Mouse (Mus musculus): Measurements from ENCODE around the gene Ndufaf5. TPM values are rescaled to one million over a fixed set of nuclear protein-coding genes. Genes with fewer than 3 reads are reported as not detected.
"Not testable (repeated sequence)": the region's sequence is repeated elsewhere in the genome, so short reads cannot be mapped to it uniquely, and the experiment has no call there.

The Ndufaf5 gene
- polyA plus RNA-seq (2012; rRNA removed): 10.4 and 10.9 TPM in 2 replicates

DNA sequence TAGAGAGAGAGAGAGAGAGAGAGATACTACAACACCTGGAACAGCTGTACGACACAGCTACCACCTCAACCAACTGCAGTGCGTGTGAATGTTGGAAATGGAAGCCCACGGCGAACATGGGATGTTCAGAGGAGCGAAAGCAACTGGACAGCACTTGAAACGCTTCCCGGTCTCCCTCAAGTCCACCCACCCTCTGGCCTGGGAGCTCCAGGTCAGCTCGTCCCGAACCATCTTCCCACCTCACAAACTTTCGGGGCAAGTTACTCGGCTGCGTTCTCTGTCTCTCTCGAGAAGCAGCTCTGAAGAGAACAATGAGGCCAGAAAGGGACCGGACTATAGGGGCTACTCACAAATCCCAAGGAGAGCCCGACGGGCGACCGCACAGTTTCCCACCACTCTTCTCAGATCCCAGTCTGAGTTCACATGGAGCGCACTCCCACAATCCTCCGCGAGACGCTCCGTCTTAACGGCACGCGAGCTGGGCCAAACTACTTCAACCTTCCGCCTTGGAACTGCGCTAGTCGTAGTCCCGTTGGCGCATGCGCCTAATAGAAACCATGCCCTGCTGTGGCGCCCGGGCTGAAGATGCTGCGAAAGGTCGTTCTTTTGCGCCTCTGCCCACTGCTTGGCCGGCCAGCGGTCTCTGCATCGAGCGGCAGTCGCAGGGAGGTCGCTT, at the start of gene Ndufaf5, which contains the start of gene Esf1:
Gene Ndufaf5, plus strand, starts transcription at position 523 of the 676 bp plus-strand sequence.
Gene Esf1, minus strand, starts transcription at position 438 of the 676 bp plus-strand sequence.
- DNase-seq: peak; percentile 99
- Histone ChIP-seq H3K36me3 (ENCODE audit: control insufficient read depth, insufficient read depth, low read length) (no peaks in the 10 kb centered on the region), H3K27me3 (replicated peaks; ENCODE audit: control insufficient read depth, insufficient read depth, low read length) (no peaks in the 10 kb centered on the region), H3K4me1 (ENCODE audit: control insufficient read depth, insufficient read depth, low read length) (peaks cover 3% of the 10 kb centered on the region; the same call in 1 of the 2 replicates), H3K27ac (ENCODE audit: insufficient read depth, low read depth, low read length) (peak within 1 kb of the TSS; percentile 43; the same call in 1 of the 2 replicates), H3K4me3 (ENCODE audit: insufficient read depth, low read depth, low read length) (peak within 1 kb of the TSS; percentile 81)
- TF ChIP-seq POLR2A (IDR thresholded peaks at IDR 0.05; ENCODE audit: low read depth, low read length): peak; percentile 62
- TF ChIP-seq CTCF (conservative IDR thresholded peaks at IDR 0.05; ENCODE audit: insufficient read depth, insufficient read length, low read depth, low read length): 0 out of 2 replicates have a peak, but pooled peaks have one; percentile 2
- WGBS: under 1% methylated on average over 43 of the region's 43 CpGs

DNA sequence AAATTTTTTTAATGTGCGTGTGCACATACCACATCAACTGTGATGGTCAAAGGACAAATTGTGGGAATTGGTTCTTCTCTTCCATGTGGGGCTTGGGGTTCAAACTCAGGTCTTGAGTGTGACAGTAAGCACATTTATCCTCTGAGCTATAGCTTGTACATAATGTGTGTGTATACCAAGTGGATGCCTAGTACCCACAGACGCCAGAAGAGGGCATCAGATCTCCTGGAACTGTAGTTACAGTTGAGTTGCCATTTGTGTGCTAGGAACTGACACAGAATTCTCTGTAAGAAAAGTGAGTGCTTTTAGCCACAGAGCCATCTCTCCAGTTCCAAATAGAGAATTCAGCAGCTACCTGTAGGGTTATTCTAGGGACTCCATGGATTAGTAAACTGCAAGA, 44.9 kb upstream of the Ndufaf5 start:
- H3K4me1 ChIP-seq (ENCODE audit: control insufficient read depth, insufficient read depth, low read length): no peaks in the 10 kb centered on the region
- 92% methylated on average over 2 of the region's 2 CpGs for WGBS
- no peak overlapping the region for H3K4me3 ChIP-seq (ENCODE audit: insufficient read depth, low read depth, low read length)
- no peaks in the 10 kb centered on the region for H3K27me3 ChIP-seq (replicated peaks; ENCODE audit: control insufficient read depth, insufficient read depth, low read length)
- H3K27ac ChIP-seq (ENCODE audit: insufficient read depth, low read depth, low read length): no peak overlapping the region
- DNase-seq: no peak
- TF ChIP-seq POLR2A (IDR thresholded peaks at IDR 0.05; ENCODE audit: low read depth, low read length) (no peak), CTCF (conservative IDR thresholded peaks at IDR 0.05; ENCODE audit: insufficient read depth, insufficient read length, low read depth, low read length) (no peak)
- peaks cover 3% of the 10 kb centered on the region for H3K36me3 ChIP-seq (ENCODE audit: control insufficient read depth, insufficient read depth, low read length)

GRCm38 (mm10) chr2:140151743-140152142, 18.7 kb upstream of the Ndufaf5 start, which contains the start of gene Gm17374:
TSS of gene Gm17374 (plus strand) at chr2:140152043.
- not testable (repeated sequence) for H3K27me3 ChIP-seq (replicated peaks; ENCODE audit: control insufficient read depth, insufficient read depth, low read length); H3K36me3 ChIP-seq (ENCODE audit: control insufficient read depth, insufficient read depth, low read length); H3K4me3 ChIP-seq (ENCODE audit: insufficient read depth, low read depth, low read length); H3K4me1 ChIP-seq (ENCODE audit: control insufficient read depth, insufficient read depth, low read length); H3K27ac ChIP-seq (ENCODE audit: insufficient read depth, low read depth, low read length); DNase-seq
- 89% methylated on average over 4 of the region's 4 CpGs for WGBS

GRCm38 (mm10) chr2:140159186-140159730, 11.2 kb upstream of the Ndufaf5 start:
- H3K27me3 ChIP-seq (replicated peaks; ENCODE audit: control insufficient read depth, insufficient read depth, low read length): no peaks in the 10 kb centered on the region
- no peak for TF ChIP-seq POLR2A (IDR thresholded peaks at IDR 0.05; ENCODE audit: low read depth, low read length)
- no peak for TF ChIP-seq CTCF (conservative IDR thresholded peaks at IDR 0.05; ENCODE audit: insufficient read depth, insufficient read length, low read depth, low read length)
- no peak overlapping the region for H3K4me3 ChIP-seq (ENCODE audit: insufficient read depth, low read depth, low read length)
- WGBS: 67% methylated on average over 3 of the region's 3 CpGs
- DNase-seq: peak; percentile 28
- H3K27ac ChIP-seq (ENCODE audit: insufficient read depth, low read depth, low read length): no peak overlapping the region
- H3K4me1 ChIP-seq (ENCODE audit: control insufficient read depth, insufficient read depth, low read length): no peaks in the 10 kb centered on the region
- peaks cover 2% of the 10 kb centered on the region; the same call in 1 of the 2 replicates for H3K36me3 ChIP-seq (ENCODE audit: control insufficient read depth, insufficient read depth, low read length)

GRCm38 (mm10) chr2:140163351-140163854, 7.0 kb upstream of the Ndufaf5 start:
- H3K27ac ChIP-seq (ENCODE audit: insufficient read depth, low read depth, low read length): no peak overlapping the region
- TF ChIP-seq CTCF (conservative IDR thresholded peaks at IDR 0.05; ENCODE audit: insufficient read depth, insufficient read length, low read depth, low read length) (no peak), POLR2A (IDR thresholded peaks at IDR 0.05; ENCODE audit: low read depth, low read length) (no peak)
- no peaks in the 10 kb centered on the region for H3K4me1 ChIP-seq (ENCODE audit: control insufficient read depth, insufficient read depth, low read length)
- DNase-seq: no peak
- no peak overlapping the region for H3K4me3 ChIP-seq (ENCODE audit: insufficient read depth, low read depth, low read length)
- WGBS: 96% methylated on average over 5 of the region's 5 CpGs
- no peaks in the 10 kb centered on the region for H3K36me3 ChIP-seq (ENCODE audit: control insufficient read depth, insufficient read depth, low read length)
- no peaks in the 10 kb centered on the region for H3K27me3 ChIP-seq (replicated peaks; ENCODE audit: control insufficient read depth, insufficient read depth, low read length)

DNA sequence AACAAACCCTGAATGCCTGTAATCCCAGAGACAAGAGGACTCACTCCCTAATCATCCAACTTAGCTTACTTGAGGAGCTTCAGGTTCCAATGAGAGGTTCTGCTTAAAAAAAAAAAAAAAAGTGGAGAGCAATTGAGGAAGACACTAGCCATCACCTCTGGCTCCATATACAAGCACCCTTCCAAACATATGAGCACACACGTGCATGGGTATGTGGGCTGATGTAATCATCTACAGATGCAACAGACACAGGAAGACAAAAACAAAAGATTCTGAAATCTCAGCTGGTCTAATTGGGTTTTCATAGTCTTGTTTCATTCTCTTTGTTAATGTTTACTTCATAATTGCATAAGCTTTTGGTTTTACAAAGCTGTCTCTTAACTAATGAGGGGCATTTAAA, 1.4 kb upstream of the Ndufaf5 start:
- Histone ChIP-seq H3K4me3 (ENCODE audit: insufficient read depth, low read depth, low read length) (no peak overlapping the region), H3K4me1 (ENCODE audit: control insufficient read depth, insufficient read depth, low read length) (peaks cover 3% of the 10 kb centered on the region; the same call in 1 of the 2 replicates), H3K27me3 (replicated peaks; ENCODE audit: control insufficient read depth, insufficient read depth, low read length) (no peaks in the 10 kb centered on the region), H3K36me3 (ENCODE audit: control insufficient read depth, insufficient read depth, low read length) (no peaks in the 10 kb centered on the region), H3K27ac (ENCODE audit: insufficient read depth, low read depth, low read length) (no peak overlapping the region)
- TF ChIP-seq POLR2A (IDR thresholded peaks at IDR 0.05; ENCODE audit: low read depth, low read length) (no peak), CTCF (conservative IDR thresholded peaks at IDR 0.05; ENCODE audit: insufficient read depth, insufficient read length, low read depth, low read length) (no peak)
- 50% methylated on average over 1 of the region's 1 CpGs for WGBS
- no peak for DNase-seq
